Mouse (Mus musculus): ENCODE data around the gene Hnrnph3.

DNA sequence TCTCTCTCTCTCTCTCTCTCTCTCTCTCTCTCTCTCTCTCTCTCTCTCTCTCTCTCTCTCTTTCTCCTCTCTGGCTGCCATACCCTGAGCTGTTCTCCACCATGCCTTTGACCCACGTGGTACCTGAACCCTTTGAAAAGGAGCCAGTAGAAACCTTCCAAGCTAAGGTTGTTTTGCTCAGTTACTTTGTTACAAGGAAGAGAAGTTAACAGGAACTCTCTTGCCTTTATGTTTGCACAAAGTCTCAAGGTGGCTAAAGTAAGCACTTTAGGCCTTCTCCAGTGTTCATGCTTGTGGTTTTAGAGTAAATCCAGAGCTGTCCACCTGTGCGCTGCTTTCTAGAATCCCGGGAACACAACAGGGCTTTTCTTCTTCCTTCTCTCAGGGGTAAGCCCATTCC lies 8.2 kb upstream of the Hnrnph3 start:
- TF ChIP-seq POLR2A (IDR thresholded peaks at IDR 0.05; ENCODE audit: borderline replicate concordance, extremely low read depth, insufficient read depth, insufficient read length, poor library complexity, severe bottlenecking), result no peak
- no peak for TF ChIP-seq CTCF (IDR thresholded peaks at IDR 0.05; ENCODE audit: borderline replicate concordance, extremely low read depth, insufficient read depth, insufficient read length)

All from brain, embryonic 14.5 days (tissue).